Mouse (Mus musculus) forebrain, postnatal 0 days (tissue): ENCODE results near the gene Sorbs1. TPM values are rescaled to one million over a fixed set of nuclear protein-coding genes. Genes with fewer than 3 reads are reported as not detected.
A peak's percentile ranks its signal among the peaks of the same experiment; 100 is the strongest.

Experiments
- ATAC-seq: fragments of 200-750 bp; cut with Nextera tagmentation; 2 replicates; pipeline ENCODE4 v1.8.0; 2017; ENCODE audit warnings: mild to moderate bottlenecking, moderate library complexity
- DNase-seq: peaks from one replicate; pipeline ENCODE4 v3.0.0-alpha.2; 2015
- H3K27ac ChIP-seq: fragments of 300-500 bp; sonication (generic); 2 replicates; pipeline ENCODE4 v1.5.1; 2014; ENCODE audit warnings: low read depth, mild to moderate bottlenecking, antibody characterized with exemption, low read length, moderate library complexity, mixed read lengths
- H3K27me3 ChIP-seq: fragments of 300-500 bp; sonication (generic); 2 replicates; pipeline ENCODE4 v1.6.1; 2014; ENCODE audit warnings: mild to moderate bottlenecking, low read length, mixed read lengths; ENCODE audit not compliant: insufficient read depth
- H3K36me3 ChIP-seq: fragments of 300-500 bp; sonication (generic); 2 replicates; pipeline ENCODE4 v1.6.1; 2014; ENCODE audit warnings: mild to moderate bottlenecking, moderate library complexity; ENCODE audit not compliant: insufficient read depth
- H3K4me1 ChIP-seq: fragments of 300-500 bp; sonication (generic); 2 replicates; pipeline ENCODE4 v1.6.1; 2014; ENCODE audit warnings: antibody characterized with exemption; ENCODE audit not compliant: insufficient read depth
- H3K4me2 ChIP-seq: fragments of 300-500 bp; sonication (generic); 2 replicates; pipeline ENCODE4 v1.6.1; 2014; ENCODE audit warnings: low read depth, mild to moderate bottlenecking, moderate library complexity
- H3K4me3 ChIP-seq: fragments of 300-500 bp; sonication (generic); 2 replicates; pipeline ENCODE4 v1.5.1; 2014; ENCODE audit warnings: low read depth, low read length, mixed read lengths
- H3K9ac ChIP-seq: fragments of 300-500 bp; sonication (generic); 2 replicates; pipeline ENCODE4 v1.6.1; 2014; ENCODE audit warnings: mild to moderate bottlenecking
- H3K9me3 ChIP-seq: fragments of 300-500 bp; sonication (generic); 2 replicates; pipeline ENCODE4 v1.6.1; 2016; ENCODE audit warnings: low read length
- CTCF ChIP-seq: sonication (generic); IDR thresholded peaks from 2 replicates; pipeline ENCODE4 v1.5.1; 2016; ENCODE audit warnings: antibody characterized with exemption, control low read depth, low read depth
- WGBS: fragments of 180-500 bp; shearing (Covaris S2); extraction: QIAGEN DNeasy Blood & Tissue Kit; methylation state at CpG from one replicate; pipeline ENCODE4 v1.1.7; 2014; 5-methylcytosine and 5-hydroxymethylcytosine counted together
- polyA plus RNA-seq: library from polyadenylated mRNA; unstranded; fragments of >200 nt; fragmentation: Nextera tagmentation; extraction: Ambion mirVana; gene quantifications from 2 replicates; pipeline ENCODE4 v1.2.1, GENCODE M21; 2015
- total RNA-seq: library from RNA; depleted of rRNA; stranded (reverse); fragments of >200 nt; gene quantifications from 2 replicates; pipeline ENCODE4 v1.2.3, GENCODE M21; 2014

Gene Sorbs1
- total and polyA plus RNA-seq, 2 experiments from 2014 or later: 51.8 to 74.9 TPM

- no peak for ATAC-seq
Observed at GRCm38 (mm10) chr19:40419315-40419714, 94.3 kb downstream of the Sorbs1 start.

GRCm38 (mm10) chr19:40417155-40417821 lies 96.3 kb downstream of the Sorbs1 start:
- H3K4me2 ChIP-seq: no peak overlapping the region
- H3K36me3 ChIP-seq: no peaks in the 10 kb centered on the region
- H3K9me3 ChIP-seq: no peaks in the 10 kb centered on the region
- peak overlapping the region; percentile 9; the same call in 1 of the 2 replicates for H3K27ac ChIP-seq
- ATAC-seq (peak; percentile 14; the same call in 1 of the 2 replicates), DNase-seq (no peak)
- no peaks in the 10 kb centered on the region for H3K4me1 ChIP-seq
- 58% methylated on average over 8 of the region's 8 CpGs for WGBS
- TF ChIP-seq CTCF: no peak
- H3K27me3 ChIP-seq: no peaks in the 10 kb centered on the region
- no peak overlapping the region for H3K4me3 ChIP-seq
- H3K9ac ChIP-seq: no peak overlapping the region

More at GRCm38 (mm10) chr19:40419315-40419714, 94.3 kb downstream of the Sorbs1 start:
- WGBS: 77% methylated on average over 7 of the region's 7 CpGs
- Histone ChIP-seq H3K9me3 (no peaks in the 10 kb centered on the region), H3K4me1 (no peaks in the 10 kb centered on the region), H3K27me3 (no peaks in the 10 kb centered on the region), H3K9ac (no peak overlapping the region), H3K4me2 (no peak overlapping the region), H3K4me3 (no peak overlapping the region), H3K36me3 (no peaks in the 10 kb centered on the region), H3K27ac (no peak overlapping the region)
- TF ChIP-seq CTCF: no peak
- DNase-seq: no peak

GRCm38 (mm10) chr19:40415725-40416124 lies 97.9 kb downstream of the Sorbs1 start:
- Histone ChIP-seq H3K27ac (no peak overlapping the region), H3K4me2 (no peak overlapping the region), H3K27me3 (no peaks in the 10 kb centered on the region), H3K9ac (no peak overlapping the region), H3K36me3 (no peaks in the 10 kb centered on the region), H3K4me1 (peaks cover 11% of the 10 kb centered on the region), H3K9me3 (no peaks in the 10 kb centered on the region), H3K4me3 (no peak overlapping the region)
- ATAC-seq: no peak
- DNase-seq: no peak
- WGBS: 98% methylated on average over 1 of the region's 1 CpGs
- no peak for TF ChIP-seq CTCF

GRCm38 (mm10) chr19:40414798-40415475 lies 98.6 kb downstream of the Sorbs1 start:
- DNase-seq: no peak

GRCm38 (mm10) chr19:40414386-40414785 lies 99.2 kb downstream of the Sorbs1 start:
- Histone ChIP-seq H3K4me3 (no peak overlapping the region), H3K9me3 (no peaks in the 10 kb centered on the region), H3K36me3 (no peaks in the 10 kb centered on the region), H3K27ac (no peak overlapping the region), H3K4me2 (no peak overlapping the region), H3K9ac (no peak overlapping the region), H3K27me3 (no peaks in the 10 kb centered on the region), H3K4me1 (peaks cover 21% of the 10 kb centered on the region)
- TF ChIP-seq CTCF: no peak
- WGBS: 85% methylated on average over 6 of the region's 6 CpGs
- ATAC-seq (no peak), DNase-seq (no peak)

More at GRCm38 (mm10) chr19:40414798-40415475, 98.6 kb downstream of the Sorbs1 start:
- Histone ChIP-seq H3K9ac (no peak overlapping the region), H3K4me1 (peaks cover 18% of the 10 kb centered on the region), H3K27me3 (no peaks in the 10 kb centered on the region), H3K36me3 (no peaks in the 10 kb centered on the region), H3K4me2 (no peak overlapping the region), H3K4me3 (no peak overlapping the region), H3K9me3 (no peaks in the 10 kb centered on the region), H3K27ac (0 out of 2 replicates have a peak overlapping the region, but pooled peaks have one; percentile 5)
- WGBS: 76% methylated on average over 11 of the region's 11 CpGs
- no peak for ATAC-seq
- TF ChIP-seq CTCF: no peak

- no peaks in the 10 kb centered on the region for H3K27me3 ChIP-seq
- no peak for TF ChIP-seq CTCF
- peaks cover 21% of the 10 kb centered on the region for H3K4me1 ChIP-seq
- H3K36me3 ChIP-seq: no peaks in the 10 kb centered on the region
- H3K27ac ChIP-seq: peak overlapping the region; percentile 50
- WGBS: 22% methylated on average over 6 of the region's 6 CpGs
- H3K9me3 ChIP-seq: no peaks in the 10 kb centered on the region
- H3K4me3 ChIP-seq: no peak overlapping the region
- no peak overlapping the region for H3K9ac ChIP-seq
- no peak overlapping the region for H3K4me2 ChIP-seq
- DNase-seq: peak; percentile 82
- peak; percentile 74 for ATAC-seq
Observed at GRCm38 (mm10) chr19:40411379-40411813, 102.2 kb downstream of the Sorbs1 start.

GRCm38 (mm10) chr19:40410511-40410910 lies 103.1 kb downstream of the Sorbs1 start:
- H3K4me3 ChIP-seq: no peak overlapping the region
- H3K27me3 ChIP-seq: no peaks in the 10 kb centered on the region
- DNase-seq (no peak), ATAC-seq (no peak)
- peaks cover 21% of the 10 kb centered on the region for H3K4me1 ChIP-seq
- no peak overlapping the region for H3K9ac ChIP-seq
- no peak for TF ChIP-seq CTCF
- no peaks in the 10 kb centered on the region for H3K9me3 ChIP-seq
- H3K36me3 ChIP-seq: no peaks in the 10 kb centered on the region
- WGBS: 79% methylated on average over 4 of the region's 4 CpGs
- H3K4me2 ChIP-seq: no peak overlapping the region
- no peak overlapping the region for H3K27ac ChIP-seq
